Mouse (Mus musculus): ENCODE measurements at regions not wholly inside any gene's neighbourhood (a gene's known extent, or its start where the extent isn't known, plus 50 kb on each side); places are given as distances from the start of the nearest gene placed in this dataset.

GRCm38 (mm10) chr14:36819826-36820225, 148.8 kb downstream of the Ccser2 start:
- Histone ChIP-seq H3K9ac (no peak overlapping the region), H3K9me3 (replicated peaks) (no peaks in the 10 kb centered on the region), H3K4me1 (no peaks in the 10 kb centered on the region), H3K4me3 (no peak overlapping the region), H3K27me3 (replicated peaks) (no peaks in the 10 kb centered on the region), H3K36me3 (no peaks in the 10 kb centered on the region), H3K27ac (no peak overlapping the region), H3K4me2 (no peak overlapping the region)
- WGBS (ENCODE audit: insufficient replicate concordance): 73% methylated on average over 1 of the region's 1 CpGs
- no peak for ATAC-seq

GRCm38 (mm10) chr14:36802418-36802817, 166.2 kb downstream of the Ccser2 start:
- Histone ChIP-seq H3K27me3 (replicated peaks) (no peaks in the 10 kb centered on the region), H3K4me3 (no peak overlapping the region), H3K4me2 (no peak overlapping the region), H3K4me1 (no peaks in the 10 kb centered on the region), H3K9ac (no peak overlapping the region), H3K36me3 (no peaks in the 10 kb centered on the region), H3K27ac (no peak overlapping the region), H3K9me3 (replicated peaks) (no peaks in the 10 kb centered on the region)
- WGBS (ENCODE audit: insufficient replicate concordance): 68% methylated on average over 2 of the region's 3 CpGs
- ATAC-seq: no peak

- Histone ChIP-seq H3K9me3 (replicated peaks) (no peaks in the 10 kb centered on the region), H3K4me1 (no peaks in the 10 kb centered on the region), H3K4me3 (no peak overlapping the region), H3K27me3 (replicated peaks) (no peaks in the 10 kb centered on the region), H3K36me3 (no peaks in the 10 kb centered on the region), H3K9ac (no peak overlapping the region), H3K27ac (no peak overlapping the region), H3K4me2 (no peak overlapping the region)
- WGBS (ENCODE audit: insufficient replicate concordance): 41% methylated on average over 1 of the region's 1 CpGs
- no peak for ATAC-seq
Observed at GRCm38 (mm10) chr14:36799820-36800219, 168.8 kb downstream of the Ccser2 start.

GRCm38 (mm10) chr14:36781882-36782281, 186.7 kb downstream of the Ccser2 start:
- no peaks in the 10 kb centered on the region for H3K36me3 ChIP-seq
- ATAC-seq: peak; percentile 65
- no peak overlapping the region for H3K9ac ChIP-seq
- no peaks in the 10 kb centered on the region for H3K4me1 ChIP-seq
- 58% methylated on average over 2 of the region's 2 CpGs for WGBS (ENCODE audit: insufficient replicate concordance)
- H3K27ac ChIP-seq: no peak overlapping the region
- H3K4me2 ChIP-seq: no peak overlapping the region
- H3K27me3 ChIP-seq (replicated peaks): no peaks in the 10 kb centered on the region
- no peak overlapping the region for H3K4me3 ChIP-seq
- H3K9me3 ChIP-seq (replicated peaks): no peaks in the 10 kb centered on the region

- Histone ChIP-seq H3K27ac (no peak overlapping the region), H3K4me3 (no peak overlapping the region), H3K9me3 (replicated peaks) (no peaks in the 10 kb centered on the region), H3K27me3 (replicated peaks) (no peaks in the 10 kb centered on the region), H3K4me1 (no peaks in the 10 kb centered on the region), H3K9ac (no peak overlapping the region), H3K36me3 (no peaks in the 10 kb centered on the region), H3K4me2 (no peak overlapping the region)
- no peak for ATAC-seq
- WGBS (ENCODE audit: insufficient replicate concordance): 19% methylated on average over 1 of the region's 1 CpGs
Observed at GRCm38 (mm10) chr14:36778956-36779355, 189.6 kb downstream of the Ccser2 start.

GRCm38 (mm10) chr14:36774349-36774748, 194.2 kb downstream of the Ccser2 start:
- WGBS (ENCODE audit: insufficient replicate concordance): 58% methylated on average over 3 of the region's 3 CpGs
- no peak overlapping the region for H3K9ac ChIP-seq
- H3K4me2 ChIP-seq: no peak overlapping the region
- no peaks in the 10 kb centered on the region for H3K4me1 ChIP-seq
- no peaks in the 10 kb centered on the region for H3K36me3 ChIP-seq
- no peak overlapping the region for H3K4me3 ChIP-seq
- H3K27ac ChIP-seq: no peak overlapping the region
- H3K27me3 ChIP-seq (replicated peaks): no peaks in the 10 kb centered on the region
- H3K9me3 ChIP-seq (replicated peaks): no peaks in the 10 kb centered on the region
- ATAC-seq: no peak

- WGBS (ENCODE audit: insufficient replicate concordance): 58% methylated on average over 4 of the region's 4 CpGs
- no peak for ATAC-seq
- no peak overlapping the region for H3K9ac ChIP-seq
Observed at GRCm38 (mm10) chr14:36764377-36764776, 204.2 kb downstream of the Ccser2 start.

GRCm38 (mm10) chr14:36756056-36756455, 212.5 kb downstream of the Ccser2 start:
- H3K36me3 ChIP-seq: no peaks in the 10 kb centered on the region
- H3K4me1 ChIP-seq: no peaks in the 10 kb centered on the region
- no peak overlapping the region for H3K4me2 ChIP-seq
- H3K9ac ChIP-seq: no peak overlapping the region
- no peak overlapping the region for H3K27ac ChIP-seq
- ATAC-seq: no peak
- H3K4me3 ChIP-seq: no peak overlapping the region
- H3K27me3 ChIP-seq (replicated peaks): no peaks in the 10 kb centered on the region
- no peaks in the 10 kb centered on the region for H3K9me3 ChIP-seq (replicated peaks)
- WGBS (ENCODE audit: insufficient replicate concordance): 60% methylated on average over 6 of the region's 6 CpGs

More at GRCm38 (mm10) chr14:36764377-36764776, 204.2 kb downstream of the Ccser2 start:
- H3K9me3 ChIP-seq (replicated peaks): no peaks in the 10 kb centered on the region
- no peaks in the 10 kb centered on the region for H3K27me3 ChIP-seq (replicated peaks)
- H3K36me3 ChIP-seq: no peaks in the 10 kb centered on the region
- no peak overlapping the region for H3K4me3 ChIP-seq
- H3K27ac ChIP-seq: no peak overlapping the region
- no peaks in the 10 kb centered on the region for H3K4me1 ChIP-seq
- no peak overlapping the region for H3K4me2 ChIP-seq

GRCm38 (mm10) chr14:36748130-36748883, 220.3 kb downstream of the Ccser2 start:
- Histone ChIP-seq H3K4me2 (no peak overlapping the region), H3K36me3 (no peaks in the 10 kb centered on the region), H3K27me3 (replicated peaks) (no peaks in the 10 kb centered on the region), H3K9me3 (replicated peaks) (no peaks in the 10 kb centered on the region), H3K9ac (no peak overlapping the region), H3K27ac (no peak overlapping the region), H3K4me3 (no peak overlapping the region), H3K4me1 (no peaks in the 10 kb centered on the region)
- 70% methylated on average over 6 of the region's 6 CpGs for WGBS (ENCODE audit: insufficient replicate concordance)
- ATAC-seq: no peak

- H3K36me3 ChIP-seq: no peaks in the 10 kb centered on the region
- no peak overlapping the region for H3K4me2 ChIP-seq
- no peak for ATAC-seq
- no peaks in the 10 kb centered on the region for H3K4me1 ChIP-seq
- H3K9me3 ChIP-seq (replicated peaks): no peaks in the 10 kb centered on the region
- H3K27ac ChIP-seq: no peak overlapping the region
- H3K27me3 ChIP-seq (replicated peaks): no peaks in the 10 kb centered on the region
- 53% methylated on average over 8 of the region's 8 CpGs for WGBS (ENCODE audit: insufficient replicate concordance)
- no peak overlapping the region for H3K4me3 ChIP-seq
- H3K9ac ChIP-seq: no peak overlapping the region
Observed at GRCm38 (mm10) chr14:36731095-36731494, 237.5 kb downstream of the Ccser2 start.

- no peak for ATAC-seq
- Histone ChIP-seq H3K9ac (no peak overlapping the region), H3K4me1 (no peaks in the 10 kb centered on the region), H3K27ac (no peak overlapping the region), H3K4me3 (no peak overlapping the region), H3K4me2 (no peak overlapping the region), H3K36me3 (no peaks in the 10 kb centered on the region), H3K27me3 (replicated peaks) (no peaks in the 10 kb centered on the region), H3K9me3 (replicated peaks) (no peaks in the 10 kb centered on the region)
- WGBS (ENCODE audit: insufficient replicate concordance): 63% methylated on average over 6 of the region's 6 CpGs
Observed at GRCm38 (mm10) chr14:36726092-36726491, 242.5 kb downstream of the Ccser2 start.

- H3K27ac ChIP-seq: no peak overlapping the region
- H3K4me3 ChIP-seq: no peak overlapping the region
- no peak overlapping the region for H3K9ac ChIP-seq
- H3K36me3 ChIP-seq: no peaks in the 10 kb centered on the region
- WGBS (ENCODE audit: insufficient replicate concordance): 37% methylated on average over 2 of the region's 2 CpGs
- no peaks in the 10 kb centered on the region for H3K27me3 ChIP-seq (replicated peaks)
- 0 out of 2 replicates have a peak, but pooled peaks cover 5% of the 10 kb centered on the region for H3K4me1 ChIP-seq
- ATAC-seq: peak; percentile 81
- no peaks in the 10 kb centered on the region for H3K9me3 ChIP-seq (replicated peaks)
- no peak overlapping the region for H3K4me2 ChIP-seq
Observed at GRCm38 (mm10) chr14:36715684-36716083, 252.9 kb downstream of the Ccser2 start.

GRCm38 (mm10) chr14:36696993-36697392, 271.6 kb downstream of the Ccser2 start:
- WGBS (ENCODE audit: insufficient replicate concordance): 52% methylated on average over 4 of the region's 4 CpGs
- Histone ChIP-seq H3K4me1 (peaks cover 27% of the 10 kb centered on the region), H3K27me3 (replicated peaks) (no peaks in the 10 kb centered on the region), H3K9me3 (replicated peaks) (no peaks in the 10 kb centered on the region), H3K9ac (no peak overlapping the region), H3K27ac (no peak overlapping the region), H3K4me2 (no peak overlapping the region), H3K4me3 (no peak overlapping the region), H3K36me3 (no peaks in the 10 kb centered on the region)
- ATAC-seq: no peak
